Mouse (Mus musculus) heart, embryonic 10.5 days (tissue): ENCODE measurements at regions not wholly inside any gene's neighbourhood (a gene's known extent, or its start where the extent isn't known, plus 50 kb on each side); places are given as distances from the start of the nearest gene placed in this dataset.
A peak's percentile ranks its signal among the peaks of the same experiment; 100 is the strongest.

ENCODE experiments used
- DNase-seq: peaks from one replicate; pipeline ENCODE4 v3.0.0-alpha.2; 2017; ENCODE audit warnings: low spot score
- H3K27ac ChIP-seq: fragments of 300-500 bp; sonication (generic); 2 replicates; pipeline ENCODE4 v1.5.1; 2016; ENCODE audit warnings: mild to moderate bottlenecking
- H3K27me3 ChIP-seq: fragments of 300-500 bp; sonication (generic); 2 replicates; pipeline ENCODE4 v1.6.1; 2016; ENCODE audit warnings: mild to moderate bottlenecking; ENCODE audit not compliant: poor library complexity, insufficient read depth, severe bottlenecking
- H3K36me3 ChIP-seq: fragments of 300-500 bp; sonication (generic); 2 replicates; pipeline ENCODE4 v1.6.1; 2016; ENCODE audit warnings: mild to moderate bottlenecking, moderate library complexity
- H3K4me1 ChIP-seq: fragments of 300-500 bp; sonication (generic); 2 replicates; pipeline ENCODE4 v1.6.1; 2016; ENCODE audit warnings: mild to moderate bottlenecking
- H3K4me3 ChIP-seq: fragments of 300-500 bp; sonication (generic); 2 replicates; pipeline ENCODE4 v1.5.1; 2016; ENCODE audit warnings: mild to moderate bottlenecking, moderate library complexity
- H3K9me3 ChIP-seq: fragments of 300-500 bp; sonication (generic); 2 replicates; pipeline ENCODE4 v1.6.1; 2016; ENCODE audit warnings: mild to moderate bottlenecking, moderate library complexity
- WGBS: fragments of 180-500 bp; shearing (Covaris S2); methylation state at CpG from one replicate; pipeline ENCODE4 v1.1.7; 2016; 5-methylcytosine and 5-hydroxymethylcytosine counted together

DNA sequence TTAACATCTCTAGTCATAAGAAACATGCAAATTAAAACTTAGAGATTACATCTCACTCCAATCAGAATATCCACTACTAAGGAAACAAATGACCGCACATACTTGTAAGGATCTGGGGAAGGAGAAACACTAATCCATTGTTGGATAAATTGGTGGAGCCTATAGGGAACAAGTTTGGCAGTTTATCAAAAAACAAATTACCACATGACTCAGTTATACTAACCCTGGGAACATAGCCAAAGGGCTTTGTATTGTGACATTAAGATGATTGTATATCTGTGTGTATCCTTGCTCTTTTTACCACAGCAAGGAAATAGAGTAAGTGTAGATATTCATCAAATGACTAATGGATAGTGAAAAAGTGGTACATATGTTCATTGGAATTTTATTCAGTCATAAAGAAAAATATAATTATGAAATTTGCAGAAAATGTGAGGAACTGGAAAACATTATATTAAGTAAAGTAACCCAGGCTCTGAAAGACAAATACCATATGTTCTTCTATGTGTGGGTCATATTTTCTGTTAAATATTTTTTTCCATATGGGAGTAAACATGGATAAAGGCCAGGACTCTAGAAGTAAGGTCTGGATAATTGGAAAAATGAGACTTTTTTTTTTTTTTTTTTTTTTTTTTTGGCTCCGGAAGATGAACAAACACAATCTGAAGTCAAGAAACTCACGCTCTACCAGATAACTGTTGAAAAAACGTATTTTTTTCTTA is 430.6 kb downstream of the Dmac1 start:
- no peaks in the 10 kb centered on the region for H3K27me3 ChIP-seq
- DNase-seq: no peak
- no peaks in the 10 kb centered on the region for H3K9me3 ChIP-seq
- no peak overlapping the region for H3K27ac ChIP-seq
- no peak overlapping the region for H3K4me3 ChIP-seq
- H3K4me1 ChIP-seq: no peaks in the 10 kb centered on the region
- WGBS: 81% methylated on average over 4 of the region's 4 CpGs
- no peaks in the 10 kb centered on the region for H3K36me3 ChIP-seq

DNA sequence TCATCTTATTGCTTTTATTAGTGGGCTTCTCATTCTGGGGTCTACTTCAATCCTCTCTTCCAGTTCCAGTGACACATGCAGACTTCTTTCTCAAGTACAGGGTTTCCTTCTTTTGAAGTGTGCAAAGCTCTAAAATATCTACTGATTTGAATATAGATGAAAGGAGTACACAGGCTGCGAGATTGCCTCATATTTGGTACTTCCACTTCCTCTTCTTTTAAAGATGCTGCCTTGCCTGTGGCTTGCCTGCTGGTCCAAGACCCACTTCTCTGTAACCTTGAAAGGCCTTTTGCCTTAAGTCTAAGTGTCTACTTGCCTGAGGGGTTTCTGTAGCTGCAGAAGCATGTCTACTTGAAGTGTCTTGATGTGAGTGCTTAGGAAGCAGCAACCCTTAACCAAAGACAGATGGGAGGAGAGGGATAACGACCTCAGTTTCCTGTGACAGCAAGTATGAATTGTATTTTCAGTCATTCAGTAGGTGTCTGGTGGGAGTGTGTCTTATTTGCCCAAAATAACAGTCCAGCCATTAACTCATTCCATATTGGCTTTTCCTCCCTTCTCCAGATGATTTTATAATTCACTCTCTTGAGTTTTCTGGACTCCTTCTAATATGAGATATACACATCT is 479.8 kb downstream of the Dmac1 start:
- Histone ChIP-seq H3K36me3 (no peaks in the 10 kb centered on the region), H3K27me3 (no peaks in the 10 kb centered on the region), H3K4me3 (no peak overlapping the region), H3K9me3 (no peaks in the 10 kb centered on the region), H3K4me1 (0 out of 2 replicates have a peak, but pooled peaks cover 2% of the 10 kb centered on the region), H3K27ac (no peak overlapping the region)
- DNase-seq: no peak
- 67% methylated on average over 2 of the region's 2 CpGs for WGBS

DNA sequence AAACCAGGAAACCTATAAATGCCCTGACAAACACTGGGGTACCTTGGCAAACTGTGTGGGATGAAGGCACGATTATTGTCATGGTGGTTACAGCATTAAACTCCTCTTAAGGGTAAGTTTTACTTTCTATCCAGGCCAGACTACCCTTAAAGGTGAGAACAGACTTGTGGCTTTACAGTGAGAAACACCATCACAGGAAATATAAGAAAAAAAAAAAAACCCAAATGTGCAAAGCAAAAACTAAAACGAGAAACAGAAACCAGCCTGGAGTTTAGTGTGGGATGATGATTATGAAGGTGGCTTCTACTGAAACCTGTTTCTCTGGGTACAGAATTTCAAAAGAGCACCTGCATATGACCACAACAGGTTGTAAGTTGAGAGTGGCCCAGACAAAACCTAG is 480.6 kb downstream of the Dmac1 start:
- Histone ChIP-seq H3K27ac (no peak overlapping the region), H3K9me3 (no peaks in the 10 kb centered on the region), H3K36me3 (no peaks in the 10 kb centered on the region), H3K4me3 (no peak overlapping the region), H3K27me3 (no peaks in the 10 kb centered on the region), H3K4me1 (0 out of 2 replicates have a peak, but pooled peaks cover 2% of the 10 kb centered on the region)
- WGBS: 70% methylated on average over 2 of the region's 2 CpGs
- DNase-seq: no peak

DNA sequence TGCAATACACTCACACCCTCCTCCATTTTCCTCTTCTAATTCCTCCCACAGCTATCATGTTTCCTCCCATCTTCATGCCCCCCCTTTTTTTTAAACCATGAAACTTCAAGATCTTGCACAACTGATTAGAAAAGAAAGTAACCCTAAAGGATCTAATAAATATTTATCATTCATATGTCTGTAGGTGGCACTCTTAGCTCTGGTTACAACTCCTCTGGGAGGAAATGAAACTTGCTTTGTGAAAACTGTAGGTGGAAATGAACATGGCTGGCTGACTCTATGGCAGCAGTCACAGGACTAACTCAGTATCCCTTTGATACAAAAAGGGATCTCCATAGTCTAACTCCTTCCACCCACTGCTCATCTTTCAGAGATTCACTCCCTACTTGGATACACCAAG is 481.4 kb downstream of the Dmac1 start:
- Histone ChIP-seq H3K9me3 (no peaks in the 10 kb centered on the region), H3K27me3 (no peaks in the 10 kb centered on the region), H3K4me1 (0 out of 2 replicates have a peak, but pooled peaks cover 2% of the 10 kb centered on the region), H3K27ac (no peak overlapping the region), H3K36me3 (no peaks in the 10 kb centered on the region), H3K4me3 (no peak overlapping the region)
- no peak for DNase-seq

DNA sequence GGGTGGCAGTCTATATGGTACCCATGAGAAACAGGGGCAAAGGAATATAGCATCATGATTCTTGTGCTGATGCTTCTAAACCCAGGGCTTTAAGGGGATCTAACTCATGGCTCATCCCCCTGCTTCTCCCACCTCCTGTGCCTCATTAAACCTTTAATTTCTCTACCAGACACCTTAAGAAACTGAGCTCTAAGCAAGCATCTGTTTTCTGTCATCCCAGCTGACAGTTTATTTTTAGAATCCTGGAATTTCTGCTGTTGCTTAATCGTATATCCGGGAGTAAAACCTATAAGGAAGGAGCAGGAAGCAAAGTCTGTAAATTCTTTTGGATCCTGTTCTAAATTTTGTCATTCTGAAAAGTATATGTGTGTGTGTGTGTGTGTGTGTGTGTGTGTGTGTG is 505.7 kb downstream of the Kdm4c start:
- H3K9me3 ChIP-seq: no peaks in the 10 kb centered on the region
- no peaks in the 10 kb centered on the region; the same call in 1 of the 2 replicates for H3K4me1 ChIP-seq
- H3K36me3 ChIP-seq: no peaks in the 10 kb centered on the region
- no peak overlapping the region for H3K4me3 ChIP-seq
- H3K27ac ChIP-seq: 0 out of 2 replicates have a peak overlapping the region, but pooled peaks have one; percentile 22
- H3K27me3 ChIP-seq: no peaks in the 10 kb centered on the region
- DNase-seq: no peak
- 32% methylated on average over 2 of the region's 2 CpGs for WGBS

DNA sequence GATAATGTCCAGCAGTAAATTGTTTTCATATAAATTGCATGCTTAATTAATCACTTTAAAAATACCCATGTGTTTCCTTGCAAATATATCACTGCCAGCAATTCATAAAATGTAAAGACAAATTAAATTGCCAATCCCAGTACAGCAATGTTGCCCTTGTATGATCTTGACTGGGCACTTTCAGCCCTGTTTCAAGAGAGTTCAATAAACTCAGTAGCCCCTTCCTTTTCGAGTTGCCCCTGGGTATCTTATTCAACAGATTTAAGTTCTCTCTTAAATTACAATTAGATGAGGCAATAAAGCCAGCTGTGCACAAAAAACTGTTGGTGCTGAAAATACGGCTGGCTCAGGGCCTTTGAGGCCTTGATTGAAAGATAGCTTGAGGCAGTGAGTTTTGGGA is 497.3 kb downstream of the Kdm4c start:
- no peak overlapping the region for H3K4me3 ChIP-seq
- H3K36me3 ChIP-seq: no peaks in the 10 kb centered on the region
- no peaks in the 10 kb centered on the region for H3K9me3 ChIP-seq
- H3K4me1 ChIP-seq: no peaks in the 10 kb centered on the region
- DNase-seq: no peak
- WGBS: 70% methylated on average over 2 of the region's 2 CpGs
- no peak overlapping the region for H3K27ac ChIP-seq
- no peaks in the 10 kb centered on the region for H3K27me3 ChIP-seq
